Mouse (Mus musculus) stomach, embryonic 14.5 days (tissue): ENCODE measurements around the gene Arhgap44. TPM values are rescaled to one million over a fixed set of nuclear protein-coding genes. Genes with fewer than 3 reads are reported as not detected.

Experiments
- ATAC-seq: fragments of 200-750 bp; cut with Nextera tagmentation; 2 replicates; pipeline ENCODE4 v1.8.0; 2017; ENCODE audit warnings: low read depth, moderate TSS enrichment; ENCODE audit not compliant: insufficient number of reproducible peaks, insufficient read depth, low FRiP score
- H3K27ac ChIP-seq: fragments of 300-500 bp; sonication (generic); 2 replicates; pipeline ENCODE4 v1.5.1; 2014; ENCODE audit warnings: mild to moderate bottlenecking, low read length, moderate library complexity, mixed read lengths
- H3K27me3 ChIP-seq: fragments of 300-500 bp; sonication (generic); 2 replicates; pipeline ENCODE4 v1.6.1; 2014; ENCODE audit warnings: low read length, control low read depth, mixed read lengths; ENCODE audit not compliant: control insufficient read depth, insufficient read depth
- H3K36me3 ChIP-seq: fragments of 300-500 bp; sonication (generic); 2 replicates; pipeline ENCODE4 v1.6.1; 2014; ENCODE audit warnings: mild to moderate bottlenecking, control low read depth, low read length, moderate library complexity, mixed read lengths; ENCODE audit not compliant: control insufficient read depth, insufficient read depth
- H3K4me1 ChIP-seq: fragments of 300-500 bp; sonication (generic); 2 replicates; pipeline ENCODE4 v1.6.1; 2014; ENCODE audit warnings: low read length, control low read depth, mixed read lengths; ENCODE audit not compliant: control insufficient read depth, insufficient read depth
- H3K4me2 ChIP-seq: fragments of 300-500 bp; sonication (generic); replicated peaks from 2 replicates; pipeline ENCODE4 v1.6.1; 2014; ENCODE audit warnings: low read depth, low read length, control low read depth
- H3K4me3 ChIP-seq: fragments of 300-500 bp; sonication (generic); 2 replicates; pipeline ENCODE4 v1.5.1; 2014; ENCODE audit warnings: low read depth, low read length, control low read depth
- H3K9ac ChIP-seq: fragments of 300-500 bp; sonication (generic); replicated peaks from 2 replicates; pipeline ENCODE4 v1.6.1; 2014; ENCODE audit warnings: low read depth, mild to moderate bottlenecking, control low read depth, low read length, moderate library complexity, mixed read lengths
- H3K9me3 ChIP-seq: fragments of 300-500 bp; sonication (generic); 2 replicates; pipeline ENCODE4 v1.6.1; 2016; ENCODE audit warnings: low read depth, low read length, control low read depth; ENCODE audit not compliant: control insufficient read depth
- WGBS: fragments of 180-500 bp; shearing (Covaris S2); extraction: QIAGEN DNeasy Blood & Tissue Kit; methylation state at CpG from one replicate; pipeline ENCODE4 v1.1.7; 2014; 5-methylcytosine and 5-hydroxymethylcytosine counted together
- polyA plus RNA-seq: library from polyadenylated mRNA; unstranded; fragments of >200 nt; fragmentation: Nextera tagmentation; extraction: Ambion mirVana; gene quantifications from 2 replicates; pipeline ENCODE4 v1.2.1, GENCODE M21; 2014

The Arhgap44 gene
- polyA plus RNA-seq, 1 experiment from 2014 or later: 9.1 TPM

GRCm38 (mm10) chr11:65032221-65032620 lies 130.5 kb downstream of the Arhgap44 start:
- Histone ChIP-seq H3K4me1 (no peaks in the 10 kb centered on the region), H3K9me3 (no peaks in the 10 kb centered on the region), H3K4me3 (no peak overlapping the region), H3K4me2 (no peak overlapping the region), H3K27me3 (no peaks in the 10 kb centered on the region), H3K9ac (no peak overlapping the region), H3K36me3 (no peaks in the 10 kb centered on the region), H3K27ac (no peak overlapping the region)
- no peak for ATAC-seq
- 93% methylated on average over 7 of the region's 7 CpGs for WGBS

DNA sequence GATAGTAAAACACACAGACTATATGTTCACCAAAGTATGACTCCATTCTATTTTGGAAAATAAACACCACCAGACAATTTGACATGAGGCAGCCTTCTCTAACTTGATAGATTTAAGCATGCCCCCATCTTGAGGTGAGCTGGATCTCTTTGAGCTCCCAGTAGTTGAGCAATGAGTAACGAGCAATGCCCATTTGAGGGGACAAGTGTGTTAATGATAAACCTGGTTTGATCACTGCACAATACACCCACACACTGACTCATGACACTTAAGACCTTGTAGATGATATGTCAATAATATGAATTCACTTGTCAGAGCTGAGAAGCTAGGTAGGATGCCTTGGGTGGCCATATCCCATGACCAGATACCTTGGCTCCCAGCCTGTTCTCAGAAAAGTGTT lies 132.6 kb downstream of the Arhgap44 start:
- H3K9ac ChIP-seq: no peak overlapping the region
- H3K4me2 ChIP-seq: no peak overlapping the region
- 78% methylated on average over 1 of the region's 1 CpGs for WGBS
- no peaks in the 10 kb centered on the region for H3K4me1 ChIP-seq
- H3K36me3 ChIP-seq: no peaks in the 10 kb centered on the region; the same call in 1 of the 2 replicates
- H3K27me3 ChIP-seq: no peaks in the 10 kb centered on the region
- H3K9me3 ChIP-seq: no peaks in the 10 kb centered on the region
- H3K4me3 ChIP-seq: no peak overlapping the region
- no peak overlapping the region for H3K27ac ChIP-seq
- no peak for ATAC-seq

DNA sequence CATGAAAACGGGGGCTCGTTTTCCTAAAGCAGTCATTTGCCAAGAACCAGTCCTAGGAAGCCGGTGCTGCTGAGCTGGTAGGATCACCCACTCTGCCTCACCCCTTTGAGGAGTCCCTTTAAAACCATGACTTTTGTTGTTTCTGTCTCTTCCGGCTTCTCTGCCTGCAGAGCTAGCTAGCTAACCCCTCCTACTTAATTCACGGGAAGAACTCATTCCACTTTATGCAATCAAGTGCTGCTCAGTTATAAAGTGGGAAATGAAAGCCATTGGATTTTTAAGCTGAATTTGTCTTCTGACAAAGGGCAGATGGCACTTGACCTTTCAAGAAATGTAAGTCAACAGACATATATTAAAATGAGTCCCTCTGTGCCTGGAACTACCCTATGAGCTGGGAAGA lies 134.7 kb downstream of the Arhgap44 start:
- no peak overlapping the region for H3K4me3 ChIP-seq
- WGBS: 65% methylated on average over 5 of the region's 5 CpGs
- H3K36me3 ChIP-seq: no peaks in the 10 kb centered on the region; the same call in 1 of the 2 replicates
- no peak overlapping the region for H3K27ac ChIP-seq
- H3K9me3 ChIP-seq: no peaks in the 10 kb centered on the region
- no peaks in the 10 kb centered on the region for H3K4me1 ChIP-seq
- H3K27me3 ChIP-seq: no peaks in the 10 kb centered on the region
- no peak for ATAC-seq
- no peak overlapping the region for H3K4me2 ChIP-seq
- no peak overlapping the region for H3K9ac ChIP-seq

GRCm38 (mm10) chr11:65022771-65023170 lies 140.0 kb downstream of the Arhgap44 start:
- H3K9me3 ChIP-seq: no peaks in the 10 kb centered on the region
- no peaks in the 10 kb centered on the region; the same call in 1 of the 2 replicates for H3K36me3 ChIP-seq
- H3K27me3 ChIP-seq: no peaks in the 10 kb centered on the region
- no peak overlapping the region for H3K27ac ChIP-seq
- no peak overlapping the region for H3K4me2 ChIP-seq
- 91% methylated on average over 11 of the region's 11 CpGs for WGBS
- H3K4me3 ChIP-seq: no peak overlapping the region
- H3K9ac ChIP-seq: no peak overlapping the region
- ATAC-seq: no peak
- H3K4me1 ChIP-seq: no peaks in the 10 kb centered on the region

- Histone ChIP-seq H3K36me3 (no peaks in the 10 kb centered on the region; the same call in 1 of the 2 replicates), H3K4me3 (no peak overlapping the region), H3K4me1 (no peaks in the 10 kb centered on the region), H3K27ac (no peak overlapping the region), H3K4me2 (no peak overlapping the region), H3K9ac (no peak overlapping the region), H3K9me3 (no peaks in the 10 kb centered on the region), H3K27me3 (no peaks in the 10 kb centered on the region)
- WGBS: 94% methylated on average over 4 of the region's 4 CpGs
- ATAC-seq: no peak
Measured at GRCm38 (mm10) chr11:65020744-65021143, 142.0 kb downstream of the Arhgap44 start.

- 100% methylated on average over 1 of the region's 1 CpGs for WGBS
- H3K27me3 ChIP-seq: no peaks in the 10 kb centered on the region
- ATAC-seq: no peak
- H3K4me2 ChIP-seq: no peak overlapping the region
- no peak overlapping the region for H3K9ac ChIP-seq
- H3K36me3 ChIP-seq: no peaks in the 10 kb centered on the region
- no peaks in the 10 kb centered on the region for H3K9me3 ChIP-seq
- H3K27ac ChIP-seq: no peak overlapping the region
- no peaks in the 10 kb centered on the region for H3K4me1 ChIP-seq
- no peak overlapping the region for H3K4me3 ChIP-seq
Measured at GRCm38 (mm10) chr11:65016754-65017153, 146.0 kb downstream of the Arhgap44 start.

DNA sequence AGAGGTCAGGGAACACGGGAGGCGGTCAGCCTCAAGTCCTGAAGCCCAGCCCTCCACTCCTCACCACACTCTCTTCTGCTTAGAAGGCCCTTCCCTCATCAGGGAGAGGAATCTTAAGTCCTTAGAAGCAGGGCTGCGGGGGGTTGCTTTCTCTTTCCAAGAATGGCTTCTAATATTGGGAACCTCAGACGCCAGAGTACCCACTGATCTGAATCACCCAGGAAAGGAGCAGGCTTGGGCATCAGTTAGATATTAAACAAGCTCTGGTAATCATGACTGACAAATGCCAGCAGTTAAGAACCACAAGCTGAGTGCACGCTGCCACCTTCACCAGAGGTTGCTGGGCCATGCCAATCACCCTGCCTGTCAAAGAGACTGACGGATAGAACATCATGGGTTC lies 148.9 kb downstream of the Arhgap44 start:
- Histone ChIP-seq H3K9ac (no peak overlapping the region), H3K4me3 (no peak overlapping the region), H3K4me1 (no peaks in the 10 kb centered on the region), H3K27ac (no peak overlapping the region), H3K36me3 (no peaks in the 10 kb centered on the region), H3K9me3 (no peaks in the 10 kb centered on the region), H3K27me3 (no peaks in the 10 kb centered on the region), H3K4me2 (no peak overlapping the region)
- WGBS: 79% methylated on average over 6 of the region's 6 CpGs
- ATAC-seq: no peak

DNA sequence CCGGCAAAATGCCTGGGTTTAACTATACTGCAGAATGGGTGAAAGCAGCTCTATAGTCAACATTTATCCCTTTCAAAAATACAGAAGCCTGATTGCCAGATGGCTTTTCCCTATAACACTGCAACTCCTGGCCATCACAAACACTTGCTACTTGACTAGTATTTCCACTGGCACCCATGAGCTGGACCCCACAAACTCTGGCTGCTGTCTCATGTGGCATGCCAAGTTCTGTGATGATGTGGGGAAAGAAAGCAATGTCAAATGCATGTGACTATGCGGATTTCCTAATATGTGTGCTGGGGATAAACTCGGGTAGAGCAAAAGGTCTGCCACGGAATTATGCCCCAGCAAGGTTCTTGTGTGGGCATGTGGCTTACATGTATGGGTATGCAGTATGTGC lies 156.7 kb downstream of the Arhgap44 start:
- ATAC-seq: no peak
- no peaks in the 10 kb centered on the region for H3K27me3 ChIP-seq
- H3K9ac ChIP-seq: no peak overlapping the region
- 95% methylated on average over 4 of the region's 4 CpGs for WGBS
- peaks cover 3% of the 10 kb centered on the region for H3K36me3 ChIP-seq
- no peak overlapping the region for H3K27ac ChIP-seq
- no peaks in the 10 kb centered on the region for H3K4me1 ChIP-seq
- H3K9me3 ChIP-seq: no peaks in the 10 kb centered on the region
- no peak overlapping the region for H3K4me3 ChIP-seq
- no peak overlapping the region for H3K4me2 ChIP-seq

GRCm38 (mm10) chr11:65004836-65005235 lies 157.9 kb downstream of the Arhgap44 start:
- Histone ChIP-seq H3K27ac (no peak overlapping the region), H3K9me3 (no peaks in the 10 kb centered on the region), H3K27me3 (no peaks in the 10 kb centered on the region), H3K36me3 (peaks cover 11% of the 10 kb centered on the region), H3K9ac (no peak overlapping the region), H3K4me3 (no peak overlapping the region), H3K4me2 (no peak overlapping the region), H3K4me1 (no peaks in the 10 kb centered on the region)
- WGBS: 70% methylated on average over 3 of the region's 3 CpGs
- ATAC-seq: no peak
